Mouse (Mus musculus) adrenal gland, adult 8-10 months (tissue): ENCODE measurements at regions not wholly inside any gene's neighbourhood (a gene's known extent, or its start where the extent isn't known, plus 50 kb on each side); places are given as distances from the start of the nearest gene placed in this dataset.

Experiments used
- DNase-seq: peaks from one replicate; pipeline ENCODE4 v3.0.0; 2022

- DNase-seq, result no peak
These were observed 52.7 kb upstream of the Trpc4 start for GRCm38 (mm10) chr3:54103098-54103497.

- no peak for DNase-seq
These were observed 72.2 kb upstream of the Trpc4 start for GRCm38 (mm10) chr3:54083634-54084033.

- DNase-seq, result no peak
These were observed 79.4 kb upstream of the Trpc4 start for GRCm38 (mm10) chr3:54076461-54076860.

GRCm38 (mm10) chr3:54060653-54061052 lies 95.2 kb upstream of the Trpc4 start:
- DNase-seq, result no peak

GRCm38 (mm10) chr3:54054376-54054775 lies 101.5 kb upstream of the Trpc4 start:
- DNase-seq, result no peak

GRCm38 (mm10) chr3:54049370-54049769 lies 106.5 kb upstream of the Trpc4 start:
- DNase-seq, result no peak

- no peak for DNase-seq
These were observed 107.7 kb upstream of the Trpc4 start for GRCm38 (mm10) chr3:54048091-54048670.

GRCm38 (mm10) chr3:54027365-54027764 lies 128.5 kb upstream of the Trpc4 start:
- DNase-seq, result no peak

GRCm38 (mm10) chr3:54020196-54020595 lies 135.6 kb upstream of the Trpc4 start:
- DNase-seq, result peak; percentile 0

GRCm38 (mm10) chr3:54017943-54018649 lies 137.7 kb upstream of the Trpc4 start:
- DNase-seq, result no peak

GRCm38 (mm10) chr3:54016877-54017276 lies 139.0 kb upstream of the Trpc4 start:
- DNase-seq, result no peak

GRCm38 (mm10) chr3:54011016-54011415 lies 144.8 kb upstream of the Trpc4 start:
- no peak for DNase-seq

- DNase-seq, result no peak
These were observed 129.4 kb upstream of the Ufm1 start for GRCm38 (mm10) chr3:53992993-53993392.

- no peak for DNase-seq
These were observed 125.2 kb upstream of the Ufm1 start for GRCm38 (mm10) chr3:53988796-53989195.

- no peak for DNase-seq
These were observed 124.6 kb upstream of the Ufm1 start for GRCm38 (mm10) chr3:53988256-53988655.

- DNase-seq, result no peak
These were observed 123.7 kb upstream of the Ufm1 start for GRCm38 (mm10) chr3:53987316-53987715.

GRCm38 (mm10) chr3:53984743-53985550 lies 121.3 kb upstream of the Ufm1 start:
- DNase-seq, result no peak

- DNase-seq, result no peak
These were observed 118.7 kb upstream of the Ufm1 start for GRCm38 (mm10) chr3:53982311-53982710.

GRCm38 (mm10) chr3:53981585-53981984 lies 118.0 kb upstream of the Ufm1 start:
- no peak for DNase-seq

- DNase-seq, result no peak
These were observed 113.9 kb upstream of the Ufm1 start for GRCm38 (mm10) chr3:53977379-53978080.

- no peak for DNase-seq
These were observed 111.4 kb upstream of the Ufm1 start for GRCm38 (mm10) chr3:53974905-53975551.

GRCm38 (mm10) chr3:53969000-53969641 lies 105.5 kb upstream of the Ufm1 start:
- no peak for DNase-seq
